Mouse (Mus musculus) liver, embryonic 13.5 days (tissue): ENCODE data around the gene Arid5a. TPM values are rescaled to one million over a fixed set of nuclear protein-coding genes. Genes with fewer than 3 reads are reported as not detected.

Source experiments
- ATAC-seq: fragments of 200-750 bp; cut with Nextera tagmentation; 2 replicates; pipeline ENCODE4 v1.8.0; 2017; ENCODE audit warnings: low read depth, mild to moderate bottlenecking, moderate number of reproducible peaks, moderate library complexity
- DNase-seq: peaks from one replicate; pipeline ENCODE4 v3.0.0; 2022
- H3K27ac ChIP-seq: fragments of 300-500 bp; sonication (generic); 2 replicates; pipeline ENCODE4 v1.5.1; 2015; ENCODE audit warnings: moderate library complexity, mild to moderate bottlenecking, inconsistent platforms
- H3K27me3 ChIP-seq: fragments of 300-500 bp; sonication (generic); 2 replicates; pipeline ENCODE4 v1.6.1; 2015; ENCODE audit warnings: mild to moderate bottlenecking, inconsistent platforms
- H3K36me3 ChIP-seq: fragments of 300-500 bp; sonication (generic); 2 replicates; pipeline ENCODE4 v1.6.1; 2015; ENCODE audit warnings: mild to moderate bottlenecking, inconsistent platforms
- H3K4me1 ChIP-seq: fragments of 300-500 bp; sonication (generic); replicated peaks from 2 replicates; pipeline ENCODE4 v1.6.1; 2015; ENCODE audit warnings: inconsistent platforms
- H3K4me2 ChIP-seq: fragments of 300-500 bp; sonication (generic); 2 replicates; pipeline ENCODE4 v1.6.1; 2015; ENCODE audit warnings: inconsistent platforms, mild to moderate bottlenecking, moderate library complexity
- H3K4me3 ChIP-seq: fragments of 300-500 bp; sonication (generic); replicated peaks from 2 replicates; pipeline ENCODE4 v1.5.1; 2015; ENCODE audit warnings: mild to moderate bottlenecking, inconsistent platforms
- H3K9ac ChIP-seq: fragments of 300-500 bp; sonication (generic); 2 replicates; pipeline ENCODE4 v1.6.1; 2015; ENCODE audit warnings: mild to moderate bottlenecking, inconsistent platforms
- H3K9me3 ChIP-seq: fragments of 300-500 bp; sonication (generic); replicated peaks from 2 replicates; pipeline ENCODE4 v1.6.1; 2016; ENCODE audit warnings: inconsistent platforms
- WGBS: fragments of 180-500 bp; shearing (Covaris S2); methylation state at CpG from one replicate; pipeline ENCODE4 v1.1.7; 2015; ENCODE audit not compliant: insufficient replicate concordance; 5-methylcytosine and 5-hydroxymethylcytosine counted together
- polyA plus RNA-seq: library from polyadenylated mRNA; unstranded; fragments of >200 nt; fragmentation: Nextera tagmentation; extraction: Ambion mirVana; gene quantifications from 2 replicates; pipeline ENCODE4 v1.2.1, GENCODE M21; 2015

Arid5a gene
- polyA plus RNA-seq, 1 experiment from 2014 or later, result 2.1 TPM

DNA sequence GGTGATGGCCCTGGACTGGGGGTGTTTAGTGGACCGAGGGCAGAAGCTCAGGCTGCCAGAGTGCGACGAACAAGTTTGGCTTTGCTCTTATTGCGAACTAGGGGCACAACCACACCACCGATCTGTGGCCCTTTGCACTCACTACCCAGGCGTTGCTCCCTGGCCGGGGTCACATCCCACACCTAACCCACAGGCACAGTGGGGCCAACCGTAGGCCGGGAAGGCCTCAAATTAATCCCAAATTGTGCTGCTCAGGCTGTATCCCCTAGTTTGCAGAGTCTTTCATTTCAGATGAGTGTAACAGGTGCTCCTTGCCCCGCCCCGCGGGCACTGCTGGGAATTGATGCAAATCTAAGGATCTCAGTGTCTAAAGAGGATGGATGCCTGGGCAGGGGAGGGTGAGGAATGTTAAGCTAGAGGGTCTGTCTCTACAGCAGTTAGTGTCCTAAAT lies 943 bp downstream of the Arid5a start:
- DNase-seq, result no peak

DNA sequence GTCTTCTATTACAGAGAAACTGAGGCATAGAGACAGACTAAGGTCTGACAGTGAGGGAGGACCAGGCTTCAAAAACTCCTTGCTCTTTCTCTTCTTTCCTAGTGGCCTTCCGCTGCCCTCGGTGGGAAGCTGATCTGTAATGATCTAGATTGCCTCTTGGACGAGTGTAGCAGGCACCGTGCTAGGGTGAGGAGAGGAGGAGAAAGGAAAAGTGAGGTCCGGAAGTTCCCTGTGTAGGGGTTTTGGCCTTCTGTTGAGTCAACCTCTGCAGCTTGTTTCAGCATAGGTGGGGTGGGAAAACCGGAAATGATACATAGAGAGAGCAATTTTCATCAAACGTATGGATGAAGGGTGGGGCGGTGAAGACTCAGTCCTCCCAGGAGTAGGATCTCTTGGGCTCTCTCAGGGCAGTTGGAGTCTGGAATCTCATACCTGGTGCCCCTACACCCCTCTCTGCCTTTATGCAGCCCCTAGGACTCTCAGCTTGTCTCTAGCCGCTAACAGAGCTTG lies 1.5 kb downstream of the Arid5a start:
- H3K4me3 ChIP-seq, result peak overlapping the region; percentile 71
- no peaks in the 10 kb centered on the region for H3K9me3 ChIP-seq
- H3K27me3 ChIP-seq, result peaks cover 46% of the 10 kb centered on the region
- ATAC-seq (no peak), DNase-seq (no peak)
- peak overlapping the region; percentile 77; the same call in 1 of the 2 replicates for H3K9ac ChIP-seq
- H3K36me3 ChIP-seq, result no peaks in the 10 kb centered on the region
- 47% methylated on average over 9 of the region's 9 CpGs for WGBS
- H3K4me2 ChIP-seq, result peak overlapping the region; percentile 95
- peak overlapping the region; percentile 76; the same call in 1 of the 2 replicates for H3K27ac ChIP-seq
- peaks cover 23% of the 10 kb centered on the region for H3K4me1 ChIP-seq

More for the DNA sequence above, 943 bp downstream of the Arid5a start:
- Histone ChIP-seq H3K4me1 (peaks cover 23% of the 10 kb centered on the region), H3K36me3 (no peaks in the 10 kb centered on the region), H3K27ac (peak overlapping the region; percentile 76; the same call in 1 of the 2 replicates), H3K27me3 (peaks cover 52% of the 10 kb centered on the region), H3K9me3 (no peaks in the 10 kb centered on the region), H3K4me3 (peak overlapping the region; percentile 71), H3K9ac (peak overlapping the region; percentile 77), H3K4me2 (peak overlapping the region; percentile 95)
- WGBS, result 7% methylated on average over 12 of the region's 12 CpGs
- no peak for ATAC-seq

- no peak overlapping the region for H3K9ac ChIP-seq
- no peak for DNase-seq
- H3K4me3 ChIP-seq, result 0 out of 2 replicates have a peak overlapping the region, but pooled peaks have one; percentile 71
- 29% methylated on average over 3 of the region's 3 CpGs for WGBS
- peak overlapping the region; percentile 95 for H3K4me2 ChIP-seq
- H3K27me3 ChIP-seq, result peaks cover 41% of the 10 kb centered on the region
- H3K27ac ChIP-seq, result no peak overlapping the region
- H3K36me3 ChIP-seq, result no peaks in the 10 kb centered on the region
- H3K4me1 ChIP-seq, result peaks cover 23% of the 10 kb centered on the region
- no peaks in the 10 kb centered on the region for H3K9me3 ChIP-seq
- ATAC-seq, result no peak
Measured at GRCm38 (mm10) chr1:36309498-36309901, 2.0 kb downstream of the Arid5a start.

DNA sequence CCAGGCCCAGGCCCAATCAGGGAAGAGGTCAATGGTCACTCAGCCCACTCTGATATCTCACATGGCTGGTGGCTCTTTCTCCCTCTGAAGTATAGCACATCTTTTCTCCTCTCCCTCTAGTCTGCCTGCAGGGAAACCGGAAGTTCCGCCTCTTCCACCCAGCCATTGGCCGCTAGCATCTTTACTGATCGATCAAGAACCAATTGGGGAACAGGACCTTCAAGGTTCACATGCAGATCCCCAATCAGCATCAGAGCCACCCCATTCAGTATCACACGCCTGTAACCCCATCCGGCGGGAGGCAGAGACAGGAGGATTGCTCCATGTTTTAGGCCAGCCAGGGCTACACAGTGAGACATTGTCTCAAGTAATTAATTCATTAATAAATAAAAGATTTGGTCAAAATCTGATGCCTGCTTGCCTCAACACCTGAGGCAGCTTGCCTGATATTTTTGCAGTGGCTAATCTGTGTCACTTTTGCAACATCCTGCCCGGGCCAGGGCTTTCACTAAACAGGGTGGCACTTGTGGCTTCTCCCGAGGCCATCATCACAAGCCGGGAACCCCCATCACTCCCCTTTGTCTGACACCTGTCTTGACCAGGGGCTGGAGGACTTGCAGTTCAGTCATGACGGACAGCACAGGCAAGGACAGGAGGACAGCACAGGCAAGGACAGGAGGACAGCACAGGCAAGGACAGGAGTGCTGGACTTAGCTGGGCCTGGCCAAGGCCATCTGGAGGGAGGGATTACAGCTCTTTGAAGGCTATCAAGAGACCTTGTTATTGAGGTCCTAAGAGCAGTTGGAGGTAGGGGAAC lies 7.6 kb downstream of the Arid5a start:
- H3K27me3 ChIP-seq, result peaks cover 7% of the 10 kb centered on the region
- H3K36me3 ChIP-seq, result no peaks in the 10 kb centered on the region
- H3K9ac ChIP-seq, result no peak overlapping the region
- no peaks in the 10 kb centered on the region for H3K9me3 ChIP-seq
- no peak overlapping the region for H3K27ac ChIP-seq
- peaks cover 2% of the 10 kb centered on the region; the same call in 1 of the 2 replicates for H3K4me1 ChIP-seq
- H3K4me2 ChIP-seq, result no peak overlapping the region
- no peak overlapping the region for H3K4me3 ChIP-seq
- 69% methylated on average over 11 of the region's 11 CpGs for WGBS
- DNase-seq (peak; percentile 23), ATAC-seq (peak; percentile 45; the same call in 1 of the 2 replicates)

DNA sequence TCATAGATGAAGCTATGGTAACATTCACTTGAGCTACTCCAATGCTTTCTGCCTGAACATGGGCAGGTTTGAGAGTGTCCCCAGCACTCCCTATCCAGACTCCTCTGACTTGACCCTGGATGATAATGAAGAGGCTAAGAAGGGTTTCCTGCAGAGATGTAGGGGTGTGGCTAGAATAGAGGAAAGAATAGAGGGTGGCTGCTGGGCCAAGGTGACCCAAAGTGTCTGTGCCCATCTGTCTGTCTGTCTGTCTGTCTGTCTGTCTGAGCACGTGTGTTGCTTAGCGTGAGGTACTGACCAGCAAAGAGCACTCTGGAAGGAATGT lies 8.2 kb downstream of the Arid5a start:
- Histone ChIP-seq H3K4me1 (no peaks in the 10 kb centered on the region), H3K9ac (no peak overlapping the region), H3K27ac (no peak overlapping the region), H3K9me3 (no peaks in the 10 kb centered on the region), H3K27me3 (peaks cover 4% of the 10 kb centered on the region; the same call in 1 of the 2 replicates), H3K36me3 (no peaks in the 10 kb centered on the region), H3K4me2 (no peak overlapping the region), H3K4me3 (no peak overlapping the region)
- ATAC-seq, result no peak
- 71% methylated on average over 2 of the region's 2 CpGs for WGBS
- DNase-seq, result no peak

- Histone ChIP-seq H3K36me3 (no peaks in the 10 kb centered on the region), H3K4me2 (no peak overlapping the region), H3K9ac (no peak overlapping the region), H3K4me3 (no peak overlapping the region), H3K4me1 (no peaks in the 10 kb centered on the region), H3K9me3 (no peaks in the 10 kb centered on the region), H3K27me3 (no peaks in the 10 kb centered on the region), H3K27ac (no peak overlapping the region)
- ATAC-seq (no peak), DNase-seq (no peak)
- 77% methylated on average over 2 of the region's 2 CpGs for WGBS
Measured at GRCm38 (mm10) chr1:36321164-36321563, 13.6 kb downstream of the Arid5a start.

GRCm38 (mm10) chr1:36321829-36322573 lies 14.5 kb downstream of the Arid5a start:
- H3K9ac ChIP-seq, result no peak overlapping the region
- H3K4me3 ChIP-seq, result no peak overlapping the region
- H3K4me1 ChIP-seq, result no peaks in the 10 kb centered on the region
- H3K9me3 ChIP-seq, result no peaks in the 10 kb centered on the region
- no peaks in the 10 kb centered on the region for H3K27me3 ChIP-seq
- DNase-seq, result no peak
- ATAC-seq, result no peak
- no peak overlapping the region for H3K4me2 ChIP-seq
- no peaks in the 10 kb centered on the region for H3K36me3 ChIP-seq
- WGBS, result 61% methylated on average over 11 of the region's 11 CpGs
- H3K27ac ChIP-seq, result no peak overlapping the region

GRCm38 (mm10) chr1:36323076-36323475 lies 15.5 kb downstream of the Arid5a start:
- no peaks in the 10 kb centered on the region for H3K36me3 ChIP-seq
- no peaks in the 10 kb centered on the region for H3K4me1 ChIP-seq
- WGBS, result 62% methylated on average over 9 of the region's 9 CpGs
- H3K27me3 ChIP-seq, result no peaks in the 10 kb centered on the region
- no peak overlapping the region for H3K4me3 ChIP-seq
- no peaks in the 10 kb centered on the region for H3K9me3 ChIP-seq
- no peak for DNase-seq
- no peak overlapping the region for H3K4me2 ChIP-seq
- no peak overlapping the region for H3K9ac ChIP-seq
- ATAC-seq, result no peak
- no peak overlapping the region for H3K27ac ChIP-seq

- no peaks in the 10 kb centered on the region for H3K4me1 ChIP-seq
Measured at GRCm38 (mm10) chr1:36323746-36324448, 16.4 kb downstream of the Arid5a start.

GRCm38 (mm10) chr1:36325900-36326321 lies 18.4 kb downstream of the Arid5a start:
- no peak overlapping the region for H3K27ac ChIP-seq
- H3K9me3 ChIP-seq, result no peaks in the 10 kb centered on the region
- H3K4me1 ChIP-seq, result no peaks in the 10 kb centered on the region
- H3K9ac ChIP-seq, result no peak overlapping the region
- peaks cover 4% of the 10 kb centered on the region; the same call in 1 of the 2 replicates for H3K36me3 ChIP-seq
- ATAC-seq (no peak), DNase-seq (no peak)
- H3K4me3 ChIP-seq, result no peak overlapping the region
- WGBS, result 85% methylated on average over 2 of the region's 2 CpGs
- H3K4me2 ChIP-seq, result no peak overlapping the region
- no peaks in the 10 kb centered on the region for H3K27me3 ChIP-seq

More at GRCm38 (mm10) chr1:36323746-36324448, 16.4 kb downstream of the Arid5a start:
- DNase-seq (no peak), ATAC-seq (no peak)
- H3K27ac ChIP-seq, result no peak overlapping the region
- H3K4me2 ChIP-seq, result no peak overlapping the region
- no peaks in the 10 kb centered on the region for H3K9me3 ChIP-seq
- no peaks in the 10 kb centered on the region for H3K27me3 ChIP-seq
- 31% methylated on average over 8 of the region's 8 CpGs for WGBS
- no peak overlapping the region for H3K9ac ChIP-seq
- no peaks in the 10 kb centered on the region for H3K36me3 ChIP-seq
- H3K4me3 ChIP-seq, result no peak overlapping the region

DNA sequence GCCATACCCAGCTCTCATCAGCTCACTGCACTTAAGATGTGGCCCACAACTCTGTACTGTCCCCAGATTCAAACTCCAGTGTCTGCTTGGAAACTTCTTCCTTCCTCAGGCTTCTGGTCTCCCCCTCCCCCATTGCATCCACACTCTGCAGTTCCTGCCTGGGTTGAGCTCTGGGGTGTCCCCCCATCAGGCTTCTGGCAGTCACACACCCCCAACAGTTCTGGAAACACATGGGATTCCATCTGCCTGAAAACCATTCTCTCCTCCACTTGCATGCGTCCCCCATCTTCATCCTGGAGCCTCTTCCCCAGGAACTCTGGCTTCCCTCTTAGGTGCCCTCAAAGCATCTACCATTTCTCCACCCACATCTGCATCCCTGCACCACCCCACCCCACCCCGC lies 19.3 kb downstream of the Arid5a start:
- H3K36me3 ChIP-seq, result peaks cover 4% of the 10 kb centered on the region; the same call in 1 of the 2 replicates
- no peaks in the 10 kb centered on the region for H3K27me3 ChIP-seq
- no peaks in the 10 kb centered on the region for H3K4me1 ChIP-seq
- H3K9me3 ChIP-seq, result no peaks in the 10 kb centered on the region
- DNase-seq, result no peak
- H3K4me2 ChIP-seq, result no peak overlapping the region
- no peak for ATAC-seq
- H3K9ac ChIP-seq, result no peak overlapping the region
- no peak overlapping the region for H3K4me3 ChIP-seq
- H3K27ac ChIP-seq, result no peak overlapping the region
- WGBS, result 77% methylated on average over 2 of the region's 2 CpGs
